Mouse (Mus musculus) fat pad, adult 2 months (tissue): ENCODE measurements at regions not wholly inside any gene's neighbourhood (a gene's known extent, or its start where the extent isn't known, plus 50 kb on each side); places are given as distances from the start of the nearest gene placed in this dataset.

Experiments used
- DNase-seq: peaks from one replicate; pipeline ENCODE4 v3.0.0-alpha.2; 2011; ENCODE audit warnings: low read depth, low spot score; ENCODE audit errors: extremely low read depth

GRCm38 (mm10) chr9:52849931-52850330 is 170.4 kb upstream of the AI593442 start:
- DNase-seq: no peak

- DNase-seq: no peak
Observed at GRCm38 (mm10) chr9:52841105-52841504, 161.5 kb upstream of the AI593442 start.

GRCm38 (mm10) chr9:52839996-52840395 is 160.4 kb upstream of the AI593442 start:
- DNase-seq: no peak

GRCm38 (mm10) chr9:52836151-52836630 is 156.6 kb upstream of the AI593442 start:
- no peak for DNase-seq

- no peak for DNase-seq
Observed at GRCm38 (mm10) chr9:52835481-52836150, 156.0 kb upstream of the AI593442 start.

- no peak for DNase-seq
Observed at GRCm38 (mm10) chr9:52826781-52827180, 147.2 kb upstream of the AI593442 start.

GRCm38 (mm10) chr9:52816309-52816708 is 136.7 kb upstream of the AI593442 start:
- DNase-seq: no peak

GRCm38 (mm10) chr9:52802969-52803368 is 123.4 kb upstream of the AI593442 start:
- no peak for DNase-seq

GRCm38 (mm10) chr9:52801801-52802200 is 122.2 kb upstream of the AI593442 start:
- no peak for DNase-seq

- DNase-seq: no peak
Observed at GRCm38 (mm10) chr9:52800476-52800875, 120.9 kb upstream of the AI593442 start.

- DNase-seq: no peak
Observed at GRCm38 (mm10) chr9:52792596-52792995, 113.0 kb upstream of the AI593442 start.

GRCm38 (mm10) chr9:52782520-52782919 is 102.9 kb upstream of the AI593442 start:
- DNase-seq: no peak

- no peak for DNase-seq
Observed at GRCm38 (mm10) chr9:52776542-52776941, 97.0 kb upstream of the AI593442 start.

GRCm38 (mm10) chr9:52775232-52775631 is 95.7 kb upstream of the AI593442 start:
- DNase-seq: no peak

GRCm38 (mm10) chr9:52768056-52768455 is 88.5 kb upstream of the AI593442 start:
- no peak for DNase-seq

GRCm38 (mm10) chr9:52765809-52766208 is 86.2 kb upstream of the AI593442 start:
- no peak for DNase-seq

GRCm38 (mm10) chr9:52762836-52763235 is 83.3 kb upstream of the AI593442 start:
- no peak for DNase-seq

GRCm38 (mm10) chr9:52761257-52761656 is 81.7 kb upstream of the AI593442 start:
- no peak for DNase-seq

GRCm38 (mm10) chr9:52748366-52748765 is 68.8 kb upstream of the AI593442 start:
- DNase-seq: no peak

GRCm38 (mm10) chr9:52738560-52739100 is 59.0 kb upstream of the AI593442 start:
- no peak for DNase-seq
